Mouse (Mus musculus) cortical plate, adult 2 months (tissue): ENCODE measurements around the gene Eme2. TPM values are rescaled to one million over a fixed set of nuclear protein-coding genes. Genes with fewer than 3 reads are reported as not detected.

ENCODE experiments used
- H3K27ac ChIP-seq: fragments of 200-500 bp; 2 replicates; pipeline ENCODE4 v1.5.1; 2012; ENCODE audit warnings: low read length, control low read depth, inconsistent platforms; ENCODE audit not compliant: insufficient read depth
- H3K4me1 ChIP-seq: fragments of 200-500 bp; 2 replicates; pipeline ENCODE4 v1.6.1; 2011; ENCODE audit warnings: low read length; ENCODE audit not compliant: control insufficient read depth, insufficient read depth
- H3K4me3 ChIP-seq: fragments of 200-500 bp; 2 replicates; pipeline ENCODE4 v1.5.1; 2011; ENCODE audit warnings: mild to moderate bottlenecking, low read length, control low read depth; ENCODE audit not compliant: insufficient read depth
- CTCF ChIP-seq: fragments of 200-500 bp; IDR thresholded peaks from 2 replicates; pipeline ENCODE4 v1.5.1; 2011; ENCODE audit warnings: mild to moderate bottlenecking, control low read depth, low read length; ENCODE audit not compliant: insufficient read depth; ENCODE audit errors: extremely low read depth
- POLR2A ChIP-seq: fragments of 200-500 bp; IDR thresholded peaks from 2 replicates; pipeline ENCODE4 v1.6.1; 2011; ENCODE audit warnings: mild to moderate bottlenecking, low read length, control low read depth; ENCODE audit not compliant: insufficient read depth; ENCODE audit errors: extremely low read depth
- polyA plus RNA-seq: library from polyadenylated mRNA; depleted of rRNA; stranded (reverse); fragments of >200 nt; gene quantifications from 2 replicates; pipeline ENCODE4 v1.2.3, GENCODE M21; 2012

Gene Eme2
- polyA plus RNA-seq, 1 experiment: 62.4 TPM

DNA sequence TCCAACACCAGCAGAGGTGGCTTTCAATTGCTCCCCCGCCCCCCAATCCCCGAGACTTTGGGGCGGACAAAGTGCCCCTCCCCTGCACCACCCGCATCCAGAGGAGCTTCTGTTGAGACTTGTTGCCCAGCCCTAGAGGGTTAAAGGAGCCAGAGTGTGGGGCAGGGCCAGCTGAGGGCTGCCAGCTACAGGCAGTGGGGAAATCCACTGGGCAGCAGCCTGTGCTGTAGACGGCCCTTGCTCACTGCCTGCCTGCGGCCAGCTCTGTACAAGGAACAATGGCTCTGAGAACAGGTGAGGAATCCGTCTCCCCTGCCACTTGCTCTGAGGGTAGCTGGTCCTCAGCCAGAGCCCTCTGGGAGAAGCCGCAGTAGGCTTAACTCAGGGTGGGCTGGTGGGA, 16.4 kb downstream of the Eme2 start:
- H3K27ac ChIP-seq: no peak overlapping the region
- no peaks in the 10 kb centered on the region for H3K4me1 ChIP-seq
- no peak for TF ChIP-seq CTCF
- no peak for TF ChIP-seq POLR2A
- no peak overlapping the region for H3K4me3 ChIP-seq

DNA sequence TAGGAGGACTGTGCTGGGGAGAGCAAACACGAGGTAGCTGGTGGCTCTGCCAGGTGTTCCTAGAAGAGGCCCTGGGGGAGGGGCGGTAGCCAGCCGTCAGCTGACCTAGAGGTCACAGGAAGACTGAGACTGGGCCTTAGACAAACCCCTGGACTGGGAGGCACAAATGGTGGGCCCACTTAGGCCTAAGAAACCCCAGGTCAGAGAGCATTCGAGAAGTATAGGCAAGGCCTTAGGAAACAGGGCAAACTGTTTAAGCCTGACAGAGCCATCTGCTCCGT, 16.8 kb downstream of the Eme2 start:
- TF ChIP-seq CTCF (no peak), POLR2A (no peak)
- Histone ChIP-seq H3K27ac (no peak overlapping the region), H3K4me3 (no peak overlapping the region), H3K4me1 (no peaks in the 10 kb centered on the region)

DNA sequence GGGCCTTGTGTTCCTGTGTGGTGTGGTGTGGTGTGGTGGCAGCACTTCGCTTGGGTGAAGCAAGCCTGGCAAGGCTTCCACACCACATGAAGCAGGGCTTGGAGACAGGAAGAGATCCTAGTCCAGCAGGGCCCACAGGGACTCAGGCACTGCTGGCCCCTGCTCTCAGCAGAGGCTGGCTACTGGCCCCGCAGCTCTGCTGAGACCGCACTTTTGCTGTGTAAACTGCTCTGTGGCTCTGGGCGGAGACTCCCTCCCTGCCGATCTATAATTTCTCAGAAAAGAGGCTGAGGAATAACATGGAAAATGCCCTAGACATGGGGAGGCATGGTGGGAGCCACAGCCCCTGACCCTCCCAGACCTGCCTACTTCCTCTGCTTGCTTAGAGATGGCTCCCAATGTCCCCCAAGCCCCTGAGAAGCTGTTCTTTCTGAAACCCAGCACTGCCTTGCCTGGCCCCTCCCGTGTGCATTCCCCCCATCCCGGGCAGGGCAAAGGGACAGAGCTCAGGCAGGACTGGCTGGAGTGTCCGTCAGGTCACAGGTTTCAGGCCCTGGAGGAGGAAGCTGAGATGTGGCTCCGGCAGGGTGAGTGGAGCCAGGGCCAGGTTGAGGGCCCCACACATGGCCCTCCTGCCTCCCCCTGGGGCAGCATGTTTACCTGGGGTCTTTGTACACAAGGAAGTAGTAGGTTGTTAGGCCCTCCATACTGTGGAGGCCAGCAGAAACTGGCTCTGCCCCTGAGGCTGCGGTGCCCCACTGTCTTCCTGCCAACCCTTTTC, 17.4 kb downstream of the Eme2 start:
- Histone ChIP-seq H3K4me3 (no peak overlapping the region), H3K27ac (no peak overlapping the region), H3K4me1 (no peaks in the 10 kb centered on the region)
- TF ChIP-seq CTCF (no peak), POLR2A (no peak)

DNA sequence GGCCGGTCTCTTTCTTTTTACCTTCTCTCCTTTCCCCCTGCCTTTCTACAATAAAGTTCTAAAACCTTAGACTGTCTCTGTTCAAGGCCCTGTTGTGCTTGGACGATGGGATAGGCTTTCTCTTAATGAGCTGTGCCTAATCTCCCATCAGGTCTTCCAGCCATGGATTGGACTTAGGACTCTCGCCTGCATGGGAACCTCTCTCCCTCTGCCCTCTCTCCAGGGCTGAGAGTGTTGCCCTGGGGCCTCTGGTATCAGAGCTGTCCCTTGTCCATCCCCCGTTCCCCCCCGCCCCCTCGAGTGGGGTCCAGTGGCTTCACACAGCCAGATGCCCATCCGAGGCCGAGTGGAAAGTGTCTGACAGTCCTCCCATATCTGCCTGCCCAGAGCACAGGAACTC, 19.9 kb downstream of the Eme2 start:
- TF ChIP-seq POLR2A (no peak), CTCF (no peak)
- Histone ChIP-seq H3K27ac (no peak overlapping the region), H3K4me3 (no peak overlapping the region), H3K4me1 (no peaks in the 10 kb centered on the region)

DNA sequence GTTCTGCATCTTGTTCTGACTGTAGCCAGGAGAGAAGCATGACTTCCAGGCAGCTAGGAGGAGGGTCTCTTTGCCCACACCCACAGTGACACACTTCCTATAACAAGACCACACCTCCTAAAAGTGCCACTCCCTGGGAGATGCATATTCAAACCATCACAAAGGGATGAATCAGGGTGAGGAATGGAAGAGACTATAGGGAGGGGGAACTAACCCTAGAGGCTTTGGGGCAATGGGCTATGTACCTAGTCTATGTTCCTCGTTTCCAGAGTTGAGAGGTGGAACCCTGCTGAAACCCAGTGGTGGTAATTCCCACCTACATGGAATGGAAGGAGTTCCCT, 20.5 kb downstream of the Eme2 start:
- Histone ChIP-seq H3K4me1 (no peaks in the 10 kb centered on the region), H3K4me3 (no peak overlapping the region), H3K27ac (no peak overlapping the region)
- no peak for TF ChIP-seq POLR2A
- TF ChIP-seq CTCF: no peak

DNA sequence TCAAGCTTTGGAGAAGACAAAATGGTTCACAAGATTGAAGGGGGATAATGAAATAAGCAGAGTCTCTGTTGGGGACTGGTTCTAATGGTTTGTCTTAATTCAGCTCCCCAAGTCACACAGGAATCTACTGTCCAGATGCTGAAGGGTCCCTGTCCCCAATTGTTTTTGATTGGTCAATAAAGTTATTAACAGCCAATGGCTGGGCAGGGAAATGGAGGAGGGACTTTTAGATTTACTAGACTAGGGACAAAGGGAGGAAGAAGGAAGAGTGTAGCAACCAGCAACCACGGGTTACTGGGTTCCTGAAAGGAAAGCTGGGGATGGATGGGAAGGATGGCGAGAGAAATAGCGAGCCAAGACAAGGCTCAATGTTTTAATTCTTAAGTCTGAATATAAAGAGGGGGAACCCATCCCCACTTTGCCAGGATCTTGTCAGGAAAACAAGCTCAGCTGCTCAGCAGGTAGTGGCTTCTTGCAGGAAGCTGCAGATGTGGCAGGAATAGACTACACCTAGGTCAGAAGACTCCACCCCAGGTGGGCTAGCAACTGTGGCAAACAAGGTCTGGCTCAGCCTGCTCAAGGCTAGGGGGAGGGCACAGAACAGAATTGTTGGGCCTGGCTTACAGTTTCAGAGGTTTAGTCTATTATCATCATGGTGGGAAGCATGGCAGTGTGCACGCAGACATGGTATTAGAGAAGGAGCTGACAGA, 21.0 kb downstream of the Eme2 start:
- Histone ChIP-seq H3K27ac (no peak overlapping the region), H3K4me3 (no peak overlapping the region), H3K4me1 (no peaks in the 10 kb centered on the region)
- TF ChIP-seq POLR2A: no peak
- TF ChIP-seq CTCF: no peak

DNA sequence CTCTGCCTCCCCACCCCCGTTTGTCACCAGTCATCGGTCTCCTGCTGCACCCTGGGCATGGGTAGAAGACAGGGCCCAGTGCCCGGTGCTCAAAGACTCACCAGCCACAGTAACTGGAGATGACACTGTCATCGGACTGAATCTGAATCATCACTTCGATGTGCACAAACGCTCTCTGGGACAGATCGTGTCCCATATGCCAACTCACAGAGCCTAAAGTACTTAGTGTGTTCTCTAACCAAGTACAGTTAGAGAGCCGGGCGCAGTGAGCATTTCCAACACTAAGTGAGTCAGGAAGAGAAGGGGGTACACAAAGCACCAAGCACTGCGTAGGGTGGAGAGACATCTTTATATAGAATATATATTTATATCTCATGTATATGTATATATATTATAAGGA, 27.0 kb downstream of the Eme2 start:
- H3K4me1 ChIP-seq: peaks cover 4% of the 10 kb centered on the region; the same call in 1 of the 2 replicates
- H3K27ac ChIP-seq: no peak overlapping the region
- no peak for TF ChIP-seq CTCF
- no peak for TF ChIP-seq POLR2A
- H3K4me3 ChIP-seq: no peak overlapping the region

DNA sequence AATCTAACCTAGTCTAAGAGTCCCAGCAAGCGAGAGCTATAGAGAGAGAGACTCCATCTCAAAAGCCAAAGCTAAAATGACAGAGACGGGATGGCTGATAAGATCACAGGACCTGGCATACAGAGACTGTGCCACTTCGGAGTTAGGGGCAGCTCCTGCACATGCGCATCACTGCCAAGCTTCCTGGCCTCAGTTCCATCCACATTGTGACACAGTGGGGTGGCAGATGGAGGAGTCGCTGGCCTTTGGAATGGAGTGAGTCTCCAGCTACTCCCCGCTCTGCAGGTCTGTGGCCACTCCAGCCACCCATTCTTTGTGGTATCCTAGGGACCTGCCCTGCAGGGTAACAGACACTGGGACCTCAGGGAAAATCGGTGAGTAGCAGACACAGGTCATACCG, 29.1 kb downstream of the Eme2 start, which contains the start of gene Igfals:
Gene Igfals, plus strand, starts transcription at position 222 of the 400 bp plus-strand sequence.
- H3K4me3 ChIP-seq: no peak within 1 kb of the TSS

DNA sequence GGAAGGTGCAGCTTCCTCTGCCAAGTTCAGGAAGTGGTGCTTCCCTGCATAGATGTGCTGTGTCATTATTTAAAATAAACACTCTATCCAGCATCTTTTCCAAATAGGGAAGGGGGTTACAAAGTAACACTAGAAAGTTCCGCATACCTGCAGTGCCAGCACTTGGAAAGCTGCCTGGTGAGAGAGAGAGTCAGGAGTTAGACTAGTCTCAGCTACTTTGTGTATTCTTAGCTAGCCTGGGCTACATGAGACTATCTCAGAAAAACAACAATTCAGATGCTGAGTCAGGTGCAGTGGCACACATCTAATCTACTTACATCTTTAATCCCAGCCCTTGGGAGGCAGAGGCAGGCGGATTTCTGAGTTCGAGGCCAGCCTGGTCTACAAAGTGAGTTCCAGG, 33.1 kb downstream of the Eme2 start:
- no peak for TF ChIP-seq POLR2A
- TF ChIP-seq CTCF: no peak
- H3K4me1 ChIP-seq: no peaks in the 10 kb centered on the region
- H3K27ac ChIP-seq: no peak overlapping the region
- H3K4me3 ChIP-seq: no peak overlapping the region

More for the DNA sequence above, 29.1 kb downstream of the Eme2 start, which contains the start of gene Igfals:
- peaks cover 4% of the 10 kb centered on the region; the same call in 1 of the 2 replicates for H3K4me1 ChIP-seq
- TF ChIP-seq POLR2A (no peak), CTCF (no peak)
- H3K27ac ChIP-seq: no peak within 1 kb of the TSS

DNA sequence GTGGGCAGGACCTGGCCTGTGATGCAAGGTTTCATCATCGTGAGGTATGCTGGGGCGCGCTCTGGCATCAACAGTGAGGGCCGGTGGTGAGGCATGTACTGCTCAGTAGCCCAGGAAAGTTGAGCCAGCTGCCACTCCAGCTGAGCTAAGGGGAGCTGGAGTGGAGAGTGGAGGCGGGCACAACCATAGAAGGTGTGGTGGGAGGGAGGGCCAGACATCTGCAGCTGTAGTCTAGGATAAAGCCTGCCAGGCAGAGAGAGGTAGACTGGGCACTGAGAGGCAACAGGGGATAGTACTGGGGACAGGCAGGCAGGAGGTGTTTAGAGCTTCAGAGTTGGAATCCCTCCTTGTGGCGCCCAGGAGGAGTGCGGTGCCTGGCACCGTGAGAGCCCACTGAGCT, 34.8 kb downstream of the Eme2 start:
- H3K27ac ChIP-seq: no peak overlapping the region
- no peak for TF ChIP-seq CTCF
- TF ChIP-seq POLR2A: no peak
- H3K4me3 ChIP-seq: no peak overlapping the region
- no peaks in the 10 kb centered on the region for H3K4me1 ChIP-seq

DNA sequence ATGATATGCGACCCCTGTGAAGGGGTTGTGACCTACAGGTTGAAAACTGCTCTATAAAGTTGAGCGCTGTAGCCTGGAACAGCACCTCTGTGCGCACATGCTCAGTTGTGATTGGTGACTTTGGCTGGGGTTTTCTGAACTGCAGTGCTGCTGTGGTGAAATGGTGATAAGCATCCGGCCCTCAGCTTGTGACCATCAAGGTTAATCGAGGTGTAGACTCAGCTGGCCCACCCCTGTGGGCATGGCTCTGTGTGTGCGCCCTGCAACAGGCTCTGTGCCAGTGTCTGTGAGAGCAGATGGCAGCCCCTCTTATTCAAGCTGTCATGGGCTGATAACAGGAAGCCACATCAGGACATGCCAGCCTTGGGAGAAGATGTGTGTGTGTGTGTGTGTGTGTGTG, 35.9 kb downstream of the Eme2 start:
- no peaks in the 10 kb centered on the region for H3K4me1 ChIP-seq
- H3K27ac ChIP-seq: no peak overlapping the region
- H3K4me3 ChIP-seq: no peak overlapping the region
- TF ChIP-seq CTCF: no peak
- TF ChIP-seq POLR2A: no peak
